Mouse (Mus musculus): ENCODE results near the gene Aff3.

Gene Aff3

GRCm38 (mm10) chr1:38496886-38497528 lies 167.7 kb downstream of the Aff3 start:
- DNase-seq (ENCODE audit: extremely low spot score, low spot score), result no peak

DNA sequence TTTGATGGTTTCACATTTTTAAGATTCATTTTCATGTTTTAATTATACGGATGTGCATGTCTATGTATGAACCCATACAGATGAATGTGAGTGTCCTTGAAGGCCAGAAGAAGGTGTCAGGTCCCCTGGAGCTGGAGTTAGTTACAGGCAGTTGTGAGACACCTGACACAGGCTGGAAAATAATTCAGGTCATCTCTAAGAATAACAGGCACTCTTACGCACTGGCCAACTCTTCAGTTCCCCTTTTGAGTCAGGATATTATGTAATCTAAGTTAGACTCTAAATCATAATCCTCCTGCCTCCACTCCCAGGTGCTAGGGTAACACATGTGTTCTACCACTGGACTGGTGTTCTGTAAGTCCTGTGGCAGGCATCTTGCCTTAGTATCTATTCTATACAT lies 169.5 kb downstream of the Aff3 start:
- no peak for DNase-seq (ENCODE audit: extremely low spot score, low spot score)

DNA sequence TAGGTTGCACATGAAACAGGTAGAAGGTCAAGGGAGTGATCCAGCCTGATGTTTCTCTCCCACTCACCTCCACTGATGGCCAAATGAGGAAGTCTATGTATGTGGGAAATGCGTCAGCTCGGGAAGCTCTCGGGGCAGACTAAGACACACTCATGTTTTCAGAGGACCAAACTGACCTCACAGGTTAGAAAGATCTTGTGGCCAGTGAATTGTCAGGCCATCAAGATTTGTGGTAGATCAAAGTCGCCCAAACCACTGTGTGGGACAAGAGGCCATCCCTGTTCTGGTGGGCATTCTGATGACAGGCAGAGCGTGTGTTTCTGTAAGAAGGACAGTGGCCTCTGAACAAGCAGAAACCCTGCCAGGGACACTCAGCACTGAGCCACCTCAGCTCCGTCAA lies 175.0 kb downstream of the Aff3 start:
- DNase-seq (ENCODE audit: extremely low spot score, low spot score), result no peak

GRCm38 (mm10) chr1:38488667-38489210 lies 176.0 kb downstream of the Aff3 start:
- no peak for DNase-seq (ENCODE audit: extremely low spot score, low spot score)

GRCm38 (mm10) chr1:38487884-38488283 lies 176.9 kb downstream of the Aff3 start:
- no peak for DNase-seq (ENCODE audit: extremely low spot score, low spot score)

GRCm38 (mm10) chr1:38483191-38483590 lies 181.6 kb downstream of the Aff3 start:
- DNase-seq (ENCODE audit: extremely low spot score, low spot score), result no peak

DNA sequence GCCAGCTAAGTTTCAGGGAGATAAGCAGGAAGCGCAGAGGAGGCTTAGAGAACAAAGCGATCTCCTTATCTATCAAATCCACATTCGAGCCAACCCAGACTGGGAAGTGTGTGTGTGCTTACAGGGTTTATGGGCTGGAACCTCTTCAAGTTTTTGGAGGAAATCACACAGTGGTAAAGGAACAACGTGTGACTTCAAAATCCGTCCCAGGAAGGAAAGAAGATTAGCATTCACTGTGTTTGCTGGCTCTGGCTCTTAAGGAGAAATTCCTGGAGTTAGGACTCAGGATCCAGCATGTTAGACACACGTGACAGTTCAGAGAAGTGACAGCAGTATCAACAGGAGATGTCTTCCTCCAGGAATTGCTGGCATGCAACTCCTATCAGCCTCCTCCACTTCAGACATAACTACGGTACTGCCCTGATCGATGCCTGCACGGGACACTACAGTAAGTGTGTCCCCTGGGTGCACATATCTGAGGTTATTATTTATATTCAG lies 186.5 kb downstream of the Aff3 start:
- DNase-seq (ENCODE audit: extremely low spot score, low spot score), result no peak

- DNase-seq (ENCODE audit: extremely low spot score, low spot score), result no peak
Measured at GRCm38 (mm10) chr1:38470817-38471216, 193.9 kb downstream of the Aff3 start.

- no peak for DNase-seq (ENCODE audit: extremely low spot score, low spot score)
Measured at GRCm38 (mm10) chr1:38470166-38470565, 194.6 kb downstream of the Aff3 start.

DNA sequence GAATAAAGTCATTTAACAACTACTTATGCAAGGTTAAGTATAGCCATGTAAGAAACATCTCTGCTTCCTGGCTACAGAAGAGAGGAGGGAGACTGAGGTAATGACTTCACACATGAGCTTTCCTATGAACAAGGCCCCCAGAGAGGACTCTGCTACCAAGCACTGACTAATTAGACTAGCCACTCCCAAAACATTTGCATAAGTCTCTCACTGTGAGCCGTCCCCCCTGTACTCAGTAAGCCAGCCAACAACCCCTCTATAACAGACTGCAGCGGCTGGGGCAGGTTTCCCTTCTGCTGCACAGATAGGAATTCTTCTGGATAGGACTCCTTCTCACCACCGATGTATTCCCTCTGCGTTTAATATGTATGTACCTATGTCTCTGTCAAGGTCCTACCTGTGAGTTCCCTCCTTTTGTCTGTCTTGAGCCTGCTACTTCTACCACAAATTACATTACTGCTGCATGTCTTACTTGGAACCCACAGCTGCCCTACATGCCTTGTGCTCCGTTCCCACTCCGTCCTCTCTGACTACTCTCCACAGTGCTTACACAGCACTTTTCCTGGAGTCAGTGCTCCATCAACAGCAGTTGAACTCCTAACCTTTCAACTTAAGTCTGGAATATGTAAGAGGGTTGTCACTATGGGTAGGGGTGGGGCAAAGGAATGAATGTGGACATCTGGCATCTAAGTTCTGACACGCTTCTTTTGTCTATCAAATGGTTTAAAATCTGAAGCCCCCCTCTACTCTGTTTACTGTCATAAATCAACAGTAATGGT lies 197.3 kb downstream of the Aff3 start:
- no peak for DNase-seq (ENCODE audit: extremely low spot score, low spot score)

DNA sequence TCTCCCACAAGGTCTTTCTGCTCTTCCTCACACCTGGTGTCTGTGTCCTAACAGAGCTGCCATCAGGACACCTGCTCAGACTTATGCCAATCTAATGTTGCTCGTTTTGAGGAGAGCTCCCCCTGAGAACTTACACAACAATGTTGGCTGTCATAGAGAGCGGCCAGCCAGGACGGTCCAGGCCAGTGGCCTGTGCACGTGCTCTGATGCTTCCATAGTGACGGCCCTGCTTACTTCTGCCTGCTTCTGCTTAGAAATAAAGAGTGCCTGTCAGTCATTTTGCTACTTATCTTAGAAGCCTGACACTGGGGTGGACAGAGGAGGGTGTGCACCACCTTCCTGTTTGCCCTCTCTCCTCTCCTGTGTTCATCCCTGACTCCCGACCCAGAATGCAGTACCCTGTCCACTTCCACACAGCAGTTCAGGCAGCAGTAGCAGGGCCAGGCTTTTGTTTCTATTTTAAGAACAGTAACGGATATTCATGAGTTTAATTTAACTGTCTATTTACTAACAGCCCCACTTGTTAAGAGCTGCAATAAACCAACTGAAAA lies 208.0 kb downstream of the Aff3 start:
- no peak for DNase-seq (ENCODE audit: extremely low spot score, low spot score)

GRCm38 (mm10) chr1:38454921-38455320 lies 209.8 kb downstream of the Aff3 start:
- DNase-seq (ENCODE audit: extremely low spot score, low spot score), result no peak

DNA sequence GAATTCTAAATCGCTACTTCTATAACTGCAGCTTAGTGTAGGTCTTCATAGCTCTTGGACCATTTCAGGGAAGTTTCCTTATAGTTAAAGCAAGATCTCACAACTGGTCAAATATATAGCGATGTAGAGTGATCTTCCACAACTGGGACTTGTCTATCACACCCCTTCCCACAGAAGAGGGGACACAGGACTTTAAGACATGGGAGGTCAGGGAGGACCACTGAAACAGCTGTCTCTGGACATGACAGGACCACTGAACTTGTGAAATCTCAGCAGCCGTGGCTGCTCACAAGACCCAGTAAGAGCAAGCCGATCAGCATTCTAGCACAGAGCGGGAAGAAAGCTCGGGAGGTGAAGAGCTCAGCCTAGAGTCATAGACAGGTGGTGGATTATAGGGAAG lies 213.4 kb downstream of the Aff3 start:
- no peak for DNase-seq (ENCODE audit: extremely low spot score, low spot score)

DNA sequence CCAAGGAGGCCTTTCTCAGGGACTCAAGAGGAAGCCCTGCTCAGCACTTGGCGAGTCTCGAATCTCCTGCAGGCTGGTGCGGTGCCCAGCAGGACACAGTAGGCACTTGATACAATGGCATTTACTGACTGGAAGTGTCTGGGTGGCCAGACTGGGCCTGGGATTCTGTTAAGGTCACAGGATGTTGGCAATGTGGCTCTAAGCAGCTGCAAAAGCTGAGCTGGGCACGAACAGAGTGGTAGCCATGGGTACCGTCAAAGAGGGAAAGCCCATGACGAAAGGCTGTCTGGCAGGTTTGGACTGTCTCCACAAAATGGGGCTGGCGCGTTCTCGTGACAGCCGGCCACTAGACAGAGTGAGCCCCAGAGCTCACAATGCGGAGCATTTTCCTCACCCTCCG lies 214.1 kb downstream of the Aff3 start:
- DNase-seq (ENCODE audit: extremely low spot score, low spot score), result no peak

DNA sequence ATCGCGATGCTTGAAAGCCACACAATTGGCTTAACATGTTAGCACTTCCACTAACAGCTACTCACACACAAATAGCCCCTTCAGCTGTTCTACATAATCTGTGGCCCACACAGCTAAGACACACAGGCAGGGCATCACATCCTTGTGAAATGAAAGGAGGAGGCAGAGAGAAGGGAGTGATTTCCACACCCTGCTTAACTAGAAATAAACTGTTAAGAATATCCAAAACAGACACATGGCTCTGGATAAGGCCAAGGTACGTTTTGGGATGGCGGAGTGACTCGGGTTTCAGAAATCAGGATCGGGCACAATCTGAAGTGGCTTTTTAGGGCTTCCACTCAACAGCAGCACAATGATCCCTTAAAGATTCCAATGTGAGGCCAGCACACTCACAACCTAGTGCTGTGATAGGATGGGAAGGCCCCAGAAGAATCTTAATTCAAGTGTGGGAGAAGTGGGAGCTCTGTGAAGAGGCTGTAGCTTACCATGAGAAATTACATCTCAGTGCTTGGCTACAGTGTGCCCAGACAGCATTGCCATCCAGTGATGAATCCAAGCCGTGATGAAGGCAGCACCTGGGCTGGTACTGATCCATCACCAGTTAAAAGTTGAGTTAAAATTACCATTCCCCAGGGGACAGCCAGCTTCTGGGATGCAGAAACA lies 214.8 kb downstream of the Aff3 start:
- DNase-seq (ENCODE audit: extremely low spot score, low spot score), result no peak

GRCm38 (mm10) chr1:38448854-38449253 lies 215.9 kb downstream of the Aff3 start:
- no peak for DNase-seq (ENCODE audit: extremely low spot score, low spot score)

- DNase-seq (ENCODE audit: extremely low spot score, low spot score), result no peak
Measured at GRCm38 (mm10) chr1:38447581-38447980, 217.2 kb downstream of the Aff3 start.

DNA sequence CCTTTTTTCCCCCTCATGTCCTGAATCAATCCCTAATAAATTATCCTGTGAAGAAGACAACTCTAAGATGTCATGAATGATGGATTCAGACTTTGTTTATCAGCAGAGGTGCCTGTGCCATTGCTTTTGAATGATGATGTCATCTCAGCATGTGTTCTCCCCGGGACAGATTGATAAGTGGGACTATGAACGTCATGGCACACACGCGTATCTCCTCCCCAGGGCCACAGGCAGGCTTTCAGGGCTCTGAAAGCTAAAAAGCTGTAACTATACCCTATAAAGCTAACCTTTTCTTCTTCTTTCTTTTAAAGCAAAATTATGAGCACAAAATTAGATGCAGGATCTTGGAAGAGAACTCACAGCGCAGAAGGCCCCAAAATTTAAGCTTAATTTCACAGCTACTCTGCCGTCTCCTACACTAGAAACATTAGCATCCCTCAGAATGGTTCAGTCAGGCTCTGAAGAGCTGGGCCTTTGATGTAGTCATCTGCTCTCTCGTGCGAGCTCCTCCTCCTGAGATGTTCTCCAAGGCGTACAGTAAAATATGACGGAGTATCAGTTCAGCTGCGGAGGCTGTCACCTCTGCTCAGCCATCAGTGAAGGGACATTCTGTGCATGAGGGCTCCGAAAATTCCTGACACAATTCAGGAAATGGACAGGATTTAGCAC lies 218.5 kb downstream of the Aff3 start:
- DNase-seq (ENCODE audit: extremely low spot score, low spot score), result no peak

GRCm38 (mm10) chr1:38442887-38443286 lies 221.9 kb downstream of the Aff3 start:
- no peak for DNase-seq (ENCODE audit: extremely low spot score, low spot score)

DNA sequence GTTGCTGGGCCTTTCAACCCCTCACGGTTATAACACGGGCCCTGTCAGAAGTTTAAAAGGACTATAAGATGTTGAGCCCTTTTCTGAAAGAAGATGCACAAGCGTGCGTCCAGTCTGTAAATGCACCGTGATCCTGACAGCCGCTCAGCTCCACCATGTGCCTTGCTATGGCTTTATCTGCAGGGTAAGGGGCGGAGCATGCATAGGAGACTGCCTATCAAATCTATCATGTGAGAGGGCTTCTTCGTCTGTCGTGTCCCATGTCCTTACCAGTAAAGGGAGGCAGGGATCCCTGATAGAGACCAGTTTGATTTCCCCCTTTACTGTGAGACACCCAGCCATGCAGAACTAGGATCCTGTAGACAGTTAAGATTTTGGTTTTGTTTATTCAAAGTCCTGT lies 222.3 kb downstream of the Aff3 start:
- DNase-seq (ENCODE audit: extremely low spot score, low spot score), result no peak

- no peak for DNase-seq (ENCODE audit: extremely low spot score, low spot score)
Measured at GRCm38 (mm10) chr1:38441800-38442199, 223.0 kb downstream of the Aff3 start.

All from neural tube, embryonic 10.5 days (tissue).